Mouse (Mus musculus) A20 (cell line): ENCODE measurements around the gene Cnn3.

Experiments
- DNase-seq: peaks from one replicate; pipeline ENCODE4 v3.0.0-alpha.2; 2011; ENCODE audit warnings: low read depth, low spot score

Cnn3 gene

DNA sequence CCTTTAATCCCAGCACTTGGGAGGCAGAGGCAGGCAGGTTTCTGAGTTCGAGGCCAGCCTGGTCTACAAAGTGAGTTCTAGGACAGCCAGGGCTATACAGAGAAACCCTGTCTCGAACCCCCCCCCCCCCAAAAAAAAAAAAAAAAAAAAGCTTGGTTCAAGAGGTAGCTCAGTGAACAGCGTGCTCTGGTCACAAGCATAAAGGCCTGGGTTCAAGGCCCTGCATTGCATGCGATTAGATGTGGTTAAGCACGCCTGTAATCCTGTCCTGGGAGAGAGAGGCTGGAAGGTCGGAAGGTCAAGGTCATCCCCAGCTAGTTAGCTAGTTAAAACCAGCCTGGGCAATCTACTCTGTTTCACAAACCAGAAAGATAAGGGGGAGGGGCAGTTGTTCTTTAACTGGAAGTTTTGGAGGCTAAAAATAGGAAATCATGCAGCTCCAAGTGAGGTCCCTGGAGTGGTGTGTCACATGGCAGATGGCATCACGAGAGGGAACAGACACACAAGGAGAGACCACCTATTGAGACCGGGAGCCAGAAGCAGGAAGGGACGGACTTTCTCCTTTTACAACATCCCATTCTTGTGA is 7.4 kb upstream of the Cnn3 start:
- no peak for DNase-seq

DNA sequence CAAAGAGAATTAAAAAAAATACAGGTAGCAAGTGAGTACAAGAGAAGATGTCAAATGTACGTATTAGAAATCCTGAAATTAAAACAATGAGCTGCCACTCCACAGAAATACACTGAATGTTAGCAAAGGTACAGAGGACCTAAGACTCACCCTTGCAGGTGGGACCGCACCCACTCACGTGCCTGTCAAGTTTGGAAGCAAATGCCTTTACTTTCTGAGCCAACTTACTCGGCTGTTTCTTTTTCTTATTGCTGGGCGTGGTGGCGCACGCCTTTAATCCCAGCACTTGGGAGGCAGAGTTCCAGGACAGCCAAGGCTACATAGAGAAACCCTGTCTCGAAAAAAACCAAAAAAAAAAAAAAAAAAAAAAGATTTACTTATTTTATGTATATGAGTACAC is 3.9 kb upstream of the Cnn3 start:
- DNase-seq = no peak

DNA sequence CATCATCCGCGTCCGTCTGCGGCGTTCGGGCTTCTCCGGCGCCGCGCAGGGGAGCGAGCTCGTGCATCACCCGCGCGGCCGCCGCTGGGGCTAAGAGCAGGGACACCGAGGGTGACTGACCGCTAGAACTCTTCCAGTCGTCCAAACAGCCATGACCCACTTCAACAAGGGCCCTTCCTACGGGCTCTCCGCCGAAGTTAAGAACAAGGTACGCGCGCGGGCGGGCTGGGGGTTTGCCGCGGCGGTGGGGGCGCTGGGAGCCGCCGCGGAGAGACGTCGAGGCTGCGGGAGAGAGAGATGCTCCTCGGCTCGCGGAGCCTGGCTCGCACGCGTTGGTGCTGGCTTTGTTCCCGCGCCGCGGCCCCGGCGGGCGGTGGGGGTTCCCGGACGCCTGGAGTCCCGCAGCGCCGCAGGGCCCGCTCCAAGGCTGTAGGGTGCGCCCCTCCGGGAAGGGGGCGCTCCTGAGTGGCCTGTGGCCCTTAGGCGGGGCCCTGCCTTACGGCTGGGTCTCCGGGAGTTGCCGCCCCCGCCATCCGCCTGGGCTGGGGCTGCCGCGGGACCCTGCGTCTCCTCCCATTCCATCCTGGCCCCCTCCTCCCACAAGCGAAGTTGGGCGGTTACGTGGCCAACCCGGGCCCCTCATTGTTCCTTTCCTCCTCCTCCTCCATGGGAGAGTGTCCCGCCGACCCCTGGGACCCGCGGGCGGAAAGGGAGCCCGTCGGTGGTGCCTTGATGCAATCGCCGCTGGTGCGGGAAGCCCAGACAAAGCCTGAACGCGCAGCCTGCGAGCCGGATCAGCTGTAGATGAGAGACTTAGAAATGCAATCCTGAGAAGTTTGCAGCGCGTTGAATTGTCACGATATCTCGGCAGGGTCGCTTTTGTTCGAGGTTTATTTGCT is 573 bp downstream of the Cnn3 start:
- DNase-seq = no peak

DNA sequence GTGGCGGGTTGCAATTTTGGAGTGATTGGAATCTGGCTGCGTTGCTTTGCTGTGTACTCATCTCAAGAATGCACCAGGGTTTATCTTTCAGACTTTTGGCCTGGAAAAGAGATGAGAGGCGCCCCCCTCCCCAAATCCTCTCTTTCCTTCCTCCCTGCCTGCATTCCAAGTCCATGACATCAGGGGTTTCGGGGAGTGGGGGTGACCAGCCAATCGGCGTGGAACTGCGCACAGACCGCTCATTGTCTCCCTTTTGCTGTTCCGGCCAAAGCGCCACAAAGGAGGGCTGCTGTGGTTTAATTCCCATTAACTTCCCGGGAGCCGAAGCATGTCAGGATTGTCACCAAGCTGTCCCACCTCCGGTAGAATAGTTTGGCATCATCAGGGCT is 1.2 kb downstream of the Cnn3 start:
- DNase-seq = no peak

DNA sequence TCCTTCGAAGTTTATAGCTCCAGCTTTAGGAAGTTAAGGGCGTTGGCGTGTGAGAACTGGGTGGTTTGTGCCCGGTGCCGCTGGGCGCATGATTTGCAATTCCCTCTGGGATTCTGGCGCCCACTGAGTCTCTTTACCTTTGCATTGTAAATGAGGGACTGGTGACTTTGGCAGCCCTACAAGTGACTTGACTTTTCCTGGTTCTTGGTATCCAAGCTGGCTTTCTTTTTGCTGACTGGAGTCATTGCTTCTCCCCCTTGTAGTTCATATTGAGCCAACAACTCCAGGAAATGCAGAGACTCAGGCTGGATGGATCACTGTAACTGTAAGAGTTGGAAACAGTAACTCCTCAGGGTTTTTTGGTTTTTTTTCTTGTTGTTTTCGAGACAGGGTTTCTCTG is 1.9 kb downstream of the Cnn3 start:
- no peak for DNase-seq

DNA sequence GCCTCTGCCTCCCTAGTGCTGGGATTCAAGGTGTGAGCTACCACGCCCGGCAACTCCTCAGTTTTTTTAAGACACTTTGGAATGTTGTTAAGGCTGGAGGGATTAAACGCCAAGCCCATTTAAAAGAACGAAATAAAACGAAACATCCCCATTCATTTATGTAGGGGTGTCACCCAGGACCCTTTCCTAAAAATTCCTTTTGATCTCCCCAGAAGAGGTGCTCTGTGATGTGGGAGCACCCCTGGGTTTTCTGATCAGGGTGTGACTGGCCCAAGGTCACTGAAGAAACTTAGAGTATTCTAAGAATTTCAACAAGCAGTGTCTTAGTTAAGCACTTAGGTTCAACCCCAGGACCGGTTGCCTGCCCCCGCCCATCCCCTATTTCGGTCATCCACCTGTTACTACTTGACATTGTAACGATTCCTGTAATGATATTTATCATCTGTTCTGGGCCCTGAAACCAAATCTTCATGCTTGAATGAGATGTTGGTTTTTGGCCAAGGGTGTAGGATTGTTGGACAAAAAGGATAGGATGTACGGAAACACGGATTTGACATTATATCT is 2.5 kb downstream of the Cnn3 start:
- no peak for DNase-seq

DNA sequence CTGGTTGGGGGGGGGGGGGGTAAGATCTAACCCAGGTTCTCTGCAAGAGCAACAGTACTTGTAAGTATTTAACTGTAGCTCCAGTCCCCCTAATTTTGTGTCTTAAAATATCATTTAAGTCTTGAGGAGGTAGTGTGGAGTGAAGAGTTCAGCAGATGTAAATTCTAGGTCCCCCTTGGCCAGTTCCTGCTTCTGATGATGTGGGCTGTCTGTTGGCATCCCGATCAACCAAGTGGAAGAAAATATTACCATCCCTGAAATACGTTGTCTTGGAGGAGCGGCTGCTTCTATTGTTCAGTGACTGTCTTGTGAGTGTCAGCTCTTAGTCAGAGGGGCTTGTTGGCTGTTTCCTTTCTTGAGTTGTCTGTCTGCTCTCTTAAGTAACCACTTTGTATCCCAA is 3.2 kb downstream of the Cnn3 start:
- no peak for DNase-seq

DNA sequence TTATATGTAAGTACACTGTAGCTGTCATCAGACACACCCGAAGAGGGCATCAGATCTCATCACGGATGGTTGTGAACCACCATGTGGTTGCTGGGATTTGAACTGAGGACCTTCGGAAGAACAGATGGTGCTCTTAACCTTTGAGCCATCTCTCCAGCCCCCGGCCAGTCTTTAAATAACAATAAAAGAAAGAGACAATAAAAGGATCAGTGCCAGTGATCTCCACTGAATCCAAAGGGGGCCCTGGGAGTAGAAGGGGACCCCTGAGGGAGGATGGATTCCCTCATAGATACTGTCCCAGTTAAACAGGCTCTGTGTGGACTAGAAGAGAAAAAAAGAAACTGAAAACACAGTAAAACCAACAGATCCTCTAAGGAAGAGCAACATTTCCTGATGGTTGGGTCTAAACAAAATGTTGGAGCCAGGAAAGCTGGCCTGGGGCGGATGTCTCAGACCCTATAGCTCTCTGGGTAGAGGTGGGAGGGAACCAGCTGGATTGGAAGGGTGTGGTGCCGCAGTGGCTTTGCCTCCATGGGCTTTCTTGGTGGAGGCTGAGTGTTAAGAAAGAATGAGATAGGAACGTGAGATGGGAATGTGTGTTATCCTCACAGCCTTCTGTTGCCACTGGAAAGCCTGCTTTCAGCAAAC is 4.1 kb downstream of the Cnn3 start:
- no peak for DNase-seq

DNA sequence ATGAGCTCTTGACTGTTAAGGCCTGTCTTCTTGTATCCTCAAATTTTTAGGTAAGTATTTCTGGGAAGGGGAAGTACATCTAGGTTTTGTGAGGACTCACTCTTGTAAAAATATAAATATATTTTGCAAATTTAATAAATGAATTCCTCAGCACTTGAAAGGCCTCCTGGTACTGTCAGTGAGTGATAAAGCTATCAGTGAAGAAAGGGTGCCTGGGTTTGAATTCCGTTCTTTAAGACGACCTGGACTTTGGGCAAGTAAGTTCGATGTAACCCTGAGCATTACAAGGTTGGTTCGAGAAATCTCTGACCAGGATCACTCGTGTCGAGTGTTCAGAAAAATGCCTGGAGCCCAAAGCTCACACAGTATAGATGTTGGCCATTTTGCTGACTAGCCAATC is 7.1 kb downstream of the Cnn3 start:
- DNase-seq = no peak

DNA sequence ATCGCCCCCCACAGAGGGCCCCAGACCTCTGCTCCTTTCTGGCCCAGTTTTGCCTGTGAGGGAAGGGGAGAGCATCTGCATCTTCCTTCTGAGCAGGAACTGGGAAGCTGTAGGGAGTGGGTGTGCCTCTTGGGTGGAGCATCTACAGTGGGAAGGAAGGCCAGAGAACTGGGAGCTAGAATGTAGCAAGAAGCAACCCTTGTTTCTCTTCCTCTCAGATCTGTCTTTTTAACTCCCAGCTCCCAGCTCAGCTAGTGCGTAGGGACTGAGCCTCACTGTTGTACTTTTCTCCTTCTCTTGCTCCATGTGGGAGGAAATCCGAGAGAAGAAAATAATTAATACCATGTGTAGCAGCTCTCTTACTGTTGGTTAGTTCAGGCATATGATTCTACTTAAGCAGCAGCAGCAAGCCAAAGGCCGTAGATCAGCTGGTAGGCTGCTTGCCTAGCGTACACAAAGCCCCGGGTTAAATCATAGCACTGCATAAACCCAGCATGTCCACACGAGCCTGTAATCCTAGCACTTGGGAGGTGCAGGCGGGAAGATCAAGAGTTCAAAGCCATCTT is 7.8 kb downstream of the Cnn3 start:
- no peak for DNase-seq

DNA sequence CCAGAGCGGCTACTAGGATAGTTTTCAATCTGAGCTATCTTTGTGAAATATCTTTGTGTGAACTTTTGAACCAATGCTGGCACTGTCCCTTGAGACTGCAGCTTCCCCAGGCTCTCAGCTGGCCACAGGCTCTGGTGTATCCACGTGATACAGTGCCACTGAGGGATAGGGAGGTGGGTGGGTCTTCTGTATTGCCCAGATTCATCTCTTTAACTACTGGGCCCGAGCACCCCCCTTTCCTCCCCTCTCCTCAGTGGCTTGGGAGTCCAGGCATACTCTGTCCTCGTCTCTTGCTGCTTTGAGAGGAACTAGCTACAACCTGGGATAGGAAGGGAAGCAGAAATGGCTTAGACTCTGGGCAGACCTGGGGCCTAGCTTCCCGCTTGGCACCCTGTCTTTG is 9.0 kb downstream of the Cnn3 start:
- no peak for DNase-seq

DNA sequence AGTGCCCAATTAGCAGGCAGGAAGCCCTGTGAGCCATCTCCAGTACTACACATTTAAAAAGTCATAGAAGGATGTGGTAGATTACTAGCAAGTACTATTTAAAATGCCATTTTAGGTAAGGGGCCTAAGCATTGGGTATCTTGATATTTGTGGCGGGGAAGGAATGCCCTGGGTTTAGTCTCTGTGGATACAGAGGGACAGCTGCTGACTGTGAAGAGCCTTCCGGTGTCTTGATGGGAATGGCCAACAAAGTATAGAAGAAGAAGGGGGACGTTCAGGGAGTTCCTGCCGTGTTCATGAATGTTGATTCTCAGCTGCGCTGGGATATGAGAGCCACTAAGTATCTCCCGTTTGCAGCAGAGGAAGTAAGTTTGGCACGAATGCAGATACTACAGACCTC is 10.8 kb downstream of the Cnn3 start:
- no peak for DNase-seq

DNA sequence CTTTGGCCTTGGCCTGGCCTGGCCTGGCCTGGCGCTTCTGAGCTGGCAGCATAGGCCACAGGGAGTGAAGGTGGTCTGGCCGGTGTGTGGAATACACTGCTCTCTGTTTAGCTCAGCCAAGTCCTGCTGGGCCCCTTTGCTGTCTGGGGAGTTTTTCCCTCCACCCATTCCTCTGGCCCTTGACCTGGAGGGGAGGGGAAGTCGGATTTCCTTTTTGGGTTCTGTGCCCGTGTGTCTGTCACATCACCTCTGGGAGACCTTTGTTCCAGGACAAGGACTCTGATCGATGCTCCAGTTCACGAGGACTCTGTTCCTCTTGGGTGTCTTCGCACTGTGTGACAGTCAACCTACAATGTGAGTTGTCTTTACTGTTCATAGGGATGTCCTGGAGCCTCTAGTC is 11.7 kb downstream of the Cnn3 start:
- no peak for DNase-seq

DNA sequence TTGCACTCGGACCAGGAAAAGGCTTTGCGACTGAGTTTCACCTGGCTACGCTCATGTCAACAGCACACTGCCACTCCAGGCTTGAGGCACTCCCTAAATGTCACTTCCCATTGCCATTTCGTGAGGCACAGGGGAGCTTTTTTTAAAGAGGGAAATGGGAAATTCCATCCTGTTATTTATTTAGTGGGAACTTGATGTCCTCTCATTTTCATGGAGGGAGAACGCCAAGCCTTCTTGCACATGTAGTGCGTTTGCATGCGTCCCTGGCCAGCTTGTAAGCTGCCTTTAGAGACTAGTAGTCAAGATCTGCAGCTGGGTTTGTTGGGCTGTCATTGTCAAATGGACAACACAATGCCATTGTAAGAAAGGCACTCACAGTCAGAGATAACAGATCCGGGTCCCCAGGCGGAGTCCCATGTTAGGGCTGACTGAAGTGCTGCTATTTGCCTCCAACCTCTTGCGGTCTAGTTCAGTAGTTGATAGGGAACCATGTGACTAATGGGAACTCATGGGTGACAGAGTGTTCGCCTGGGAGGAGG is 13.4 kb downstream of the Cnn3 start:
- no peak for DNase-seq

DNA sequence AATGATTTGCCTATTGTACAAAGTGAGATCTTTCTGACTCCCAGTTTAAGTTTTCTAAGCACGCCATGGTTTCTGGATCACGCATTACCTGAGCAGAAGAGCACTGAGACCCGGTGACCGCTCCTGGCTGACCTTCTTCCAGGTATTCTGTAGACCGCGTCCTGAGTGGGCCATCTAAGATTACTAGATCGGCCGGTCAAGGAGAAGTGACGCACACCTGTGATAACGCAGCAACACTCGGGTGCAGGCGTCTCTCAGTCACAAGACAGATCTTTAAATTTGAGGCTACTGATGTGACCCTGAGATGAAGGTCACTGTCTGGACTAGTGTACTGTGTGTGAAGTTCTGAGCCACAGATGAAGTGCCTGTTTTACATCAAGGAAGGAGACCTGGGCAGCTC is 15.2 kb downstream of the Cnn3 start:
- no peak for DNase-seq

DNA sequence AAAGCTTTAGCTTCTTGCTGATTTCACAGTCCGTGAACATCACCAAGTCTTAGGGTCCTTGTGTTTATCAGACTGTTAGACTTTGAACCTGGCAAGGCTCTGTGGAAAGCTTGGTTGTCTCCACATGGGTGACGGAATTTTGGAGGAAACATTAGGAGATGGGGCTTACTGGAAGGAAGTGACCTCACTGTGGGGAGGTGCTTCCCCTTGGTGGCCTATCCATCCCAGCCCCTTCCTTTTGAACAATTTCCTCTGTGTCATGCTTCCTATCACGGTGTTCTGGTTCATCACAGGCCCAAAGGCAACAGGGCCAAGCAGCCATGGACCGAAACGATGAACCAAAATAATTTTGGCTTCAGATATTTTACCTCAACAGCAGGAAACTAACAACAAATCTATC is 16.0 kb downstream of the Cnn3 start:
- no peak for DNase-seq

DNA sequence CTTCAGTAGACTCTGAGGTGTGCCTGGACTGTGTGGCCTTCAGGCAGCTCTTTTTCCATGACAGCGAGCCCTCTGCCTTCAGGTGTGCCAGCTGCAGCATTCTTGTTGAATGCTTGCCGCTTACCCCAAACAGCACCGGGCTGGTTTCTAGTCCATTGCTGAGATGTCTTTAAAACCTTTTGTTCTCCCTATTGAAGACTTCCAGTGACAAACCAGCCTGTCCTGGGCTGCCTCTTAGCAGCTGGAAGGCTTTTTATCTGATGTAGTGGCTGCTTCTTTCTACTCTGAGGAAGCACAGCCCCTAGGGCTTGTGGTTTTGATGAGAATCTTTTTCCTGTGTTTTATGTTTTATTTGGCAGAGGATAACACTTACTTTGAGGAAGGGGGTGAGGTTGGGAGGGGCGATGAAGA is 17.6 kb downstream of the Cnn3 start:
- no peak for DNase-seq

DNA sequence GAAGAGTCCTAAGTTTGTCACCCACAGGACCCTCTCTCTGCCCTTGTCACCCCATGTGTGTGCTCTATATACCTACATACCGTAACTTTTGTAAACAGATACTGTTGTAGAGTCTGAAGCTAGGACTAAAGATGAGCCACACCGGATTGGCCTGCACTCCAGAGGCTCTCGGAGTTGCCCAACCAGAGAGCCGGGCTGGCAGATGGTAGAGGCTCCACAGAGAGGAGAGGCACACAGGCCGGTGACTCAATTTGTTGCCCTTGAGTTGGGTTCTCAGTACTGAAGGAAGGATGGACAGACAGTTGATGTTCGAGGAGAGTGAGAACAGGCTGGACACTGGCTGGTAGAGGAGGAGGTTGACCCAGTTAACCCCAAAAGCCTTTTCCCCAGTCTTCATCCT is 18.1 kb downstream of the Cnn3 start:
- no peak for DNase-seq

DNA sequence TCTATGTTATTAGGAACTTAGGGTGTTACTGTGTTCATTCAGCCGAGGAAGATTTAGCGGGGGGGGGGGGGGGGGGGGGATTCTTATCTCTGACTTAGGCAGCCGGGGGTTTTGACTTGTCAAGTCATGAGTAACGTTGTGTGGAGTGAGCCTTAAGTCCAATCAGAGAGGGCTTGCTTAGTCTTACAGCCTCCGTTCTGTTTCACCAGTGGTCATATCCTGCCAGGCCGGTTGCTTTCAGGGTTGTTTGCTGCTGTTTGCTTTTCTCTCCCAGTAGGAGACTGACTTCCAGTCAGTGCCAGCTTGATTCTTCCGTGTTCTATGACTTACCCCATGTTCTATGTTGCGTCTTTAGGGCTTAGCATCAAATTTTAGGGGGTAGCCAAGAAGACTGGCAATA is 20.2 kb downstream of the Cnn3 start:
- no peak for DNase-seq

DNA sequence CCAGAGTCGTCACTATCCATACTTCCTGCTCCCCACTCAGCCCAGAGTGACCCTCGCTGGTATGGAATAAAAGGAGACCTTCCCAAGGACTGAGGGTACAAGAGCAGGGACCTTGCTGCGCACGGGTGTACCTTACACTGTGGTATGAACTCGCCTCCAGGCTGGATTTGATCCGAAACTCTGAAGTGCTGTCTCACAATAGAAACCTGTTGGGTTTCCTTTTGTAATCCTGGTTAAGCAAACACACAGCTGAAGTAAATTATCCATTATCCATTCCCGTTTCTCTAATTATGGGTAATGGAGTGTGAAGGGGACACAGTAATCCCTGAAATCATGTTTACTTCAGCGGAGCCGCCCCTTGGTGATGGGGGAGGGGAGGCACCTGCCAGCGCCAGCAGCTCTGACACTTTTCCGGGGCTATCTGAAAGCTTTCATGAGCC is 21.8 kb downstream of the Cnn3 start:
- no peak for DNase-seq

DNA sequence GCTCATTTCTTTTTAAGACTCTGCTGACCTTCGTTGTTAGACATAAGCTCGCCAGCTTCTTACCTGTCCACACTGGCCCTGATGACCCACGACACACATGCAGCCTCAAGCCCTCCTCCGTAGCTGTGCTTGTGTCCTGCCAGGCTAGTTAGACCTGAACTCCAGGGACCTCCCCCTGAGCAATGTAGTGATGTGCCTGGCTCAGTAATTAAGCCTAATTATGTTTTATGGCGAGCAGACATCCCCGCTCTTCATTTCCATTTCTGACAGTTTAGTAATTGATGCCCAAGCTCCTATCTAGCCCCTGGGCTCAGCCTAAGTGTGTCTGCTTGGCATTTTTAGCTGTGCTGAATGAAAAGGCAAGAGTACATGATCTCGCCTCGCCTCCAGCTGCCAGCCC is 22.3 kb downstream of the Cnn3 start:
- DNase-seq = no peak

DNA sequence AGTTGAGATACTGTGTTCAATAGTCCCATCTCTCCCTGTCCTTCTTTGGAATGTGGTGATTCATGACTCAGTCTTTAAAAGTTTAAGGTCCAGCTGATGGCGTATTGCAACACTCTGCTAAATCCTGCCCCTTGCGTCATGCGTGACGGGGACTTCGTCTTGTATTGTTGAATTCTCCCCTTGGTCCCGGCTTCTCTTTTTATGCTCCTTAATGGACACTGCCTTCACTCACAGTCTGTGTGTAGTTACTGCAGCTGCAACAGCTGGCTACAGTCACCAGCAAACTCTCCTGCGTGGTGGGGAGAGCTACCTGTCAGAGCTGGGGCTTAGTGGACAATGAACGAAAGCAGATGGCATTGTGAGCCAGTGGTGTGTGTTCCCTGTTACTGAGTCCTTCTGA is 23.2 kb downstream of the Cnn3 start:
- no peak for DNase-seq
